Mouse (Mus musculus) lung, postnatal 0 days (tissue): Measurements from ENCODE around the gene Hipk2.

Experiments
- CTCF ChIP-seq: IDR thresholded peaks from 2 replicates; pipeline ENCODE4 v1.5.1; 2016; ENCODE audit warnings: antibody characterized with exemption, mild to moderate bottlenecking
- EP300 ChIP-seq: IDR thresholded peaks from 2 replicates; pipeline ENCODE4 v1.6.1; 2016; ENCODE audit warnings: antibody characterized with exemption, mild to moderate bottlenecking, control low read depth

- TF ChIP-seq EP300, result no peak
- no peak for TF ChIP-seq CTCF
These were observed 38.2 kb upstream of the Hipk2 start for GRCm38 (mm10) chr6:38914181-38914580.
